Mouse (Mus musculus): Measurements from ENCODE around the gene Nav3. TPM values are rescaled to one million over a fixed set of nuclear protein-coding genes. Genes with fewer than 3 reads are reported as not detected.
A peak's percentile ranks its signal among the peaks of the same experiment; 100 is the strongest.

Gene Nav3
- polyA plus RNA-seq, 1 experiment from 2014 or later = 3.7 TPM

- H3K4me3 ChIP-seq (ENCODE audit: low read length) = no peak overlapping the region
- no peak for ATAC-seq (ENCODE audit: low FRiP score, low TSS enrichment)
- peaks cover 10% of the 10 kb centered on the region; the same call in 1 of the 2 replicates for H3K4me1 ChIP-seq (ENCODE audit: insufficient read depth, low read length)
- no peaks in the 10 kb centered on the region for H3K9me3 ChIP-seq (ENCODE audit: low read length)
- no peak overlapping the region for H3K27ac ChIP-seq (ENCODE audit: low read length)
- no peak overlapping the region for H3K4me2 ChIP-seq (replicated peaks; ENCODE audit: low read depth, low read length)
- no peaks in the 10 kb centered on the region for H3K36me3 ChIP-seq (ENCODE audit: insufficient read depth, low read length)
- no peaks in the 10 kb centered on the region for H3K27me3 ChIP-seq (ENCODE audit: insufficient read depth, low read length)
- WGBS = 52% methylated on average over 1 of the region's 1 CpGs
- H3K9ac ChIP-seq (replicated peaks; ENCODE audit: low read length) = no peak overlapping the region
Measured at GRCm38 (mm10) chr10:109919515-109919914, 536.5 kb downstream of the Nav3 start.

GRCm38 (mm10) chr10:109907206-109907605 is 548.8 kb downstream of the Nav3 start:
- Histone ChIP-seq H3K4me3 (ENCODE audit: low read length) (no peak overlapping the region), H3K4me2 (replicated peaks; ENCODE audit: low read depth, low read length) (no peak overlapping the region), H3K9ac (replicated peaks; ENCODE audit: low read length) (no peak overlapping the region), H3K9me3 (ENCODE audit: low read length) (peaks cover 3% of the 10 kb centered on the region; the same call in 1 of the 2 replicates), H3K27ac (ENCODE audit: low read length) (no peak overlapping the region), H3K36me3 (ENCODE audit: insufficient read depth, low read length) (no peaks in the 10 kb centered on the region), H3K27me3 (ENCODE audit: insufficient read depth, low read length) (no peaks in the 10 kb centered on the region), H3K4me1 (ENCODE audit: insufficient read depth, low read length) (peaks cover 17% of the 10 kb centered on the region; the same call in 1 of the 2 replicates)
- WGBS = 64% methylated on average over 4 of the region's 4 CpGs
- no peak for ATAC-seq (ENCODE audit: low FRiP score, low TSS enrichment)

- no peaks in the 10 kb centered on the region for H3K36me3 ChIP-seq (ENCODE audit: insufficient read depth, low read length)
- 43% methylated on average over 6 of the region's 6 CpGs for WGBS
- no peak overlapping the region for H3K4me3 ChIP-seq (ENCODE audit: low read length)
- H3K27me3 ChIP-seq (ENCODE audit: insufficient read depth, low read length) = no peaks in the 10 kb centered on the region
- no peak overlapping the region for H3K4me2 ChIP-seq (replicated peaks; ENCODE audit: low read depth, low read length)
- no peak for ATAC-seq (ENCODE audit: low FRiP score, low TSS enrichment)
- no peak overlapping the region for H3K9ac ChIP-seq (replicated peaks; ENCODE audit: low read length)
- peaks cover 3% of the 10 kb centered on the region; the same call in 1 of the 2 replicates for H3K9me3 ChIP-seq (ENCODE audit: low read length)
- H3K4me1 ChIP-seq (ENCODE audit: insufficient read depth, low read length) = peaks cover 17% of the 10 kb centered on the region; the same call in 1 of the 2 replicates
- no peak overlapping the region for H3K27ac ChIP-seq (ENCODE audit: low read length)
Measured at GRCm38 (mm10) chr10:109906413-109906785, 549.6 kb downstream of the Nav3 start.

GRCm38 (mm10) chr10:109905649-109906412 is 550.2 kb downstream of the Nav3 start:
- no peaks in the 10 kb centered on the region for H3K36me3 ChIP-seq (ENCODE audit: insufficient read depth, low read length)
- H3K4me1 ChIP-seq (ENCODE audit: insufficient read depth, low read length) = peaks cover 17% of the 10 kb centered on the region; the same call in 1 of the 2 replicates
- peaks cover under 1% of the 10 kb centered on the region; the same call in 1 of the 2 replicates for H3K9me3 ChIP-seq (ENCODE audit: low read length)
- no peak overlapping the region for H3K27ac ChIP-seq (ENCODE audit: low read length)
- no peaks in the 10 kb centered on the region for H3K27me3 ChIP-seq (ENCODE audit: insufficient read depth, low read length)
- H3K4me2 ChIP-seq (replicated peaks; ENCODE audit: low read depth, low read length) = no peak overlapping the region
- no peak for ATAC-seq (ENCODE audit: low FRiP score, low TSS enrichment)
- no peak overlapping the region for H3K4me3 ChIP-seq (ENCODE audit: low read length)
- WGBS = 26% methylated on average over 9 of the region's 9 CpGs
- no peak overlapping the region for H3K9ac ChIP-seq (replicated peaks; ENCODE audit: low read length)

- H3K9me3 ChIP-seq (ENCODE audit: low read length) = no peaks in the 10 kb centered on the region
- H3K27me3 ChIP-seq (ENCODE audit: insufficient read depth, low read length) = no peaks in the 10 kb centered on the region
- no peak overlapping the region for H3K9ac ChIP-seq (replicated peaks; ENCODE audit: low read length)
- H3K4me2 ChIP-seq (replicated peaks; ENCODE audit: low read depth, low read length) = no peak overlapping the region
- H3K4me3 ChIP-seq (ENCODE audit: low read length) = no peak overlapping the region
- peaks cover 17% of the 10 kb centered on the region; the same call in 1 of the 2 replicates for H3K4me1 ChIP-seq (ENCODE audit: insufficient read depth, low read length)
- WGBS = 92% methylated on average over 1 of the region's 1 CpGs
- H3K27ac ChIP-seq (ENCODE audit: low read length) = no peak overlapping the region
- no peak for ATAC-seq (ENCODE audit: low FRiP score, low TSS enrichment)
- no peaks in the 10 kb centered on the region for H3K36me3 ChIP-seq (ENCODE audit: insufficient read depth, low read length)
Measured at GRCm38 (mm10) chr10:109904841-109905240, 551.2 kb downstream of the Nav3 start.

- H3K36me3 ChIP-seq (ENCODE audit: insufficient read depth, low read length) = no peaks in the 10 kb centered on the region
- H3K4me2 ChIP-seq (replicated peaks; ENCODE audit: low read depth, low read length) = peak overlapping the region; percentile 42
- H3K9me3 ChIP-seq (ENCODE audit: low read length) = no peaks in the 10 kb centered on the region
- H3K4me1 ChIP-seq (ENCODE audit: insufficient read depth, low read length) = peaks cover 17% of the 10 kb centered on the region; the same call in 1 of the 2 replicates
- H3K27ac ChIP-seq (ENCODE audit: low read length) = no peak overlapping the region
- no peak overlapping the region for H3K9ac ChIP-seq (replicated peaks; ENCODE audit: low read length)
- H3K27me3 ChIP-seq (ENCODE audit: insufficient read depth, low read length) = no peaks in the 10 kb centered on the region
- ATAC-seq (ENCODE audit: low FRiP score, low TSS enrichment) = peak; percentile 47; the same call in 1 of the 2 replicates
- 41% methylated on average over 17 of the region's 17 CpGs for WGBS
- peak overlapping the region; percentile 5; the same call in 1 of the 2 replicates for H3K4me3 ChIP-seq (ENCODE audit: low read length)
Measured at GRCm38 (mm10) chr10:109903701-109904555, 552.1 kb downstream of the Nav3 start.

GRCm38 (mm10) chr10:109903241-109903640 is 552.8 kb downstream of the Nav3 start:
- Histone ChIP-seq H3K4me1 (ENCODE audit: insufficient read depth, low read length) (peaks cover 17% of the 10 kb centered on the region; the same call in 1 of the 2 replicates), H3K9me3 (ENCODE audit: low read length) (no peaks in the 10 kb centered on the region), H3K4me3 (ENCODE audit: low read length) (no peak overlapping the region), H3K27me3 (ENCODE audit: insufficient read depth, low read length) (no peaks in the 10 kb centered on the region), H3K36me3 (ENCODE audit: insufficient read depth, low read length) (no peaks in the 10 kb centered on the region), H3K27ac (ENCODE audit: low read length) (no peak overlapping the region), H3K4me2 (replicated peaks; ENCODE audit: low read depth, low read length) (peak overlapping the region; percentile 42), H3K9ac (replicated peaks; ENCODE audit: low read length) (no peak overlapping the region)
- WGBS = 72% methylated on average over 4 of the region's 4 CpGs
- 0 out of 2 replicates have a peak, but pooled peaks have one; percentile 11 for ATAC-seq (ENCODE audit: low FRiP score, low TSS enrichment)

GRCm38 (mm10) chr10:109889171-109889475 is 566.9 kb downstream of the Nav3 start:
- peak; percentile 57; the same call in 1 of the 2 replicates for ATAC-seq (ENCODE audit: low FRiP score, low TSS enrichment)
- Histone ChIP-seq H3K27me3 (ENCODE audit: insufficient read depth, low read length) (no peaks in the 10 kb centered on the region), H3K4me3 (ENCODE audit: low read length) (no peak overlapping the region), H3K27ac (ENCODE audit: low read length) (peak overlapping the region; percentile 47), H3K4me1 (ENCODE audit: insufficient read depth, low read length) (no peaks in the 10 kb centered on the region; the same call in 1 of the 2 replicates), H3K9me3 (ENCODE audit: low read length) (no peaks in the 10 kb centered on the region), H3K4me2 (replicated peaks; ENCODE audit: low read depth, low read length) (no peak overlapping the region), H3K36me3 (ENCODE audit: insufficient read depth, low read length) (no peaks in the 10 kb centered on the region), H3K9ac (replicated peaks; ENCODE audit: low read length) (no peak overlapping the region)
- WGBS = 86% methylated on average over 3 of the region's 3 CpGs

- Histone ChIP-seq H3K9me3 (ENCODE audit: low read length) (no peaks in the 10 kb centered on the region), H3K4me3 (ENCODE audit: low read length) (no peak overlapping the region), H3K4me1 (ENCODE audit: insufficient read depth, low read length) (no peaks in the 10 kb centered on the region; the same call in 1 of the 2 replicates), H3K4me2 (replicated peaks; ENCODE audit: low read depth, low read length) (no peak overlapping the region), H3K27me3 (ENCODE audit: insufficient read depth, low read length) (no peaks in the 10 kb centered on the region), H3K36me3 (ENCODE audit: insufficient read depth, low read length) (no peaks in the 10 kb centered on the region), H3K27ac (ENCODE audit: low read length) (peak overlapping the region; percentile 47), H3K9ac (replicated peaks; ENCODE audit: low read length) (no peak overlapping the region)
- ATAC-seq (ENCODE audit: low FRiP score, low TSS enrichment) = peak; percentile 88
- WGBS = 57% methylated on average over 11 of the region's 11 CpGs
Measured at GRCm38 (mm10) chr10:109888355-109889170, 567.4 kb downstream of the Nav3 start.

All from kidney, embryonic 16.5 days (tissue).